In genomic region chr9:117136410-117136809, GRCm38 (mm10) we compare ENCODE assay signal across 19 mouse cellular contexts.
DNase-seq lines count a peak whose midpoint lies in the region; ATAC-seq and TF ChIP-seq lines count a peak whose summit lies in the region.
"Had no signal": no experiment of that assay in that cellular context is flagged by ENCODE, and none has a peak within 500 bp of the region (broad histone marks: within the 10 kb centered on the region; RNA-seq: fewer than 3 reads in every experiment).

No protein-coding gene starts in this region.

- WGBS in kidney, embryonic 15.5 days = 69% methylated on average over 5 of the region's 5 CpGs

- no peaks in the 10 kb centered on the region for H3K27me3 ChIP-seq in kidney, embryonic 15.5 days
- H3K27me3 ChIP-seq: embryonic facial prominence, embryonic 13.5 days; forebrain, embryonic 13.5 days; heart, embryonic 13.5 days; hindbrain, embryonic 13.5 days had no signal

- H3K36me3 ChIP-seq in kidney, embryonic 15.5 days = no peaks in the 10 kb centered on the region
- H3K36me3 ChIP-seq in ES-E14 (ENCODE audit: control insufficient read depth, insufficient read depth, low read length, poor library complexity, severe bottlenecking) = no peaks in the 10 kb centered on the region
- H3K36me3 ChIP-seq: hindbrain, embryonic 13.5 days had no signal

- 0 out of 2 replicates have a peak, but pooled peaks have one; percentile 12 for ATAC-seq in kidney, embryonic 15.5 days (replicated peaks; ENCODE audit: low FRiP score)
- ATAC-seq in granulocyte monocyte progenitor cell, adult 5-6 weeks (replicated peaks; ENCODE audit: poor library complexity, severe bottlenecking) = 0 out of 2 replicates have a peak, but pooled peaks have one; percentile 19
- ATAC-seq: forebrain, embryonic 13.5 days; forebrain, postnatal 0 days; hindbrain, postnatal 0 days had no signal

- no peak overlapping the region for H3K4me3 ChIP-seq in kidney, embryonic 15.5 days (replicated peaks)
- H3K4me3 ChIP-seq in ES-E14 (ENCODE audit: insufficient read depth in 1 of 2, low read depth in 1 of 2, low read length in 2 of 2, poor library complexity in 1 of 2, severe bottlenecking in 1 of 2) = no peak overlapping the region
- H3K4me3 ChIP-seq: embryonic facial prominence, embryonic 13.5 days; forebrain, embryonic 13.5 days; heart, embryonic 13.5 days; hindbrain, embryonic 13.5 days had no signal

- H3K4me1 ChIP-seq in kidney, embryonic 15.5 days = peaks cover 18% of the 10 kb centered on the region
- no peaks in the 10 kb centered on the region for H3K4me1 ChIP-seq in ES-E14 (ENCODE audit: control insufficient read depth in 2 of 2, insufficient read depth in 2 of 2, low read length in 2 of 2, poor library complexity in 1 of 2)
- H3K4me1 ChIP-seq: forebrain, embryonic 13.5 days; hindbrain, embryonic 13.5 days had no signal

- no peaks in the 10 kb centered on the region for H3K9me3 ChIP-seq in kidney, embryonic 15.5 days (replicated peaks)
- H3K9me3 ChIP-seq in ES-E14 (ENCODE audit: control insufficient read depth, insufficient read depth, low read depth, low read length) = no peaks in the 10 kb centered on the region
- H3K9me3 ChIP-seq: embryonic facial prominence, embryonic 13.5 days; forebrain, embryonic 13.5 days; heart, embryonic 13.5 days; hindbrain, embryonic 13.5 days had no signal

- in situ Hi-C loops in ES-E14 (cut with MboI; ENCODE audit: low sequenced_read_pairs in 2 of 2, unreplicated experiment in 2 of 2) = no loop called here

- no peak overlapping the region for H3K27ac ChIP-seq in kidney, embryonic 15.5 days
- H3K27ac ChIP-seq in ES-E14 (ENCODE audit: insufficient read depth, low read depth, low read length, poor library complexity, severe bottlenecking) = no peak overlapping the region
- H3K27ac ChIP-seq: embryonic facial prominence, embryonic 13.5 days; forebrain, embryonic 13.5 days; heart, embryonic 13.5 days; hindbrain, embryonic 13.5 days; hindbrain, postnatal 0 days had no signal

- no peak overlapping the region for H3K4me2 ChIP-seq in kidney, embryonic 15.5 days
- H3K4me2 ChIP-seq: embryonic facial prominence, embryonic 13.5 days; forebrain, embryonic 13.5 days; heart, embryonic 13.5 days; hindbrain, embryonic 13.5 days had no signal

- H3K9ac ChIP-seq in kidney, embryonic 15.5 days = no peak overlapping the region
- H3K9ac ChIP-seq in ES-E14 (ENCODE audit: insufficient read depth, low read depth, low read length, poor library complexity, severe bottlenecking) = no peak overlapping the region
- H3K9ac ChIP-seq: embryonic facial prominence, embryonic 13.5 days; forebrain, embryonic 13.5 days; forebrain, postnatal 0 days; heart, embryonic 13.5 days; hindbrain, embryonic 13.5 days had no signal

- no peak for DNase-seq in kidney, adult 9 months
- no peak for DNase-seq in ES-E14 (ENCODE audit: low read depth, low spot score)
- DNase-seq in left cerebral cortex, adult 11 months (ENCODE audit: low spot score) = no peak
- no peak for DNase-seq in kidney, adult 18-20 months
- no peak for DNase-seq in T-cell, adult 2 months (ENCODE audit: low spot score)
- DNase-seq: adrenal gland, postnatal 14 days; cerebellum, adult 11-12 months; cerebellum, adult 9-10 months; cerebellum, postnatal 25 days; forebrain, postnatal 0 days; gastrocnemius, postnatal 14 days; heart, postnatal 4 days had no signal

TF ChIP-seq in ES-E14, 5 proteins besides CTCF, POLR2A, EP300 and RAD21:
- TF ChIP-seq ZC3H11A (IDR thresholded peaks at IDR 0.05; ENCODE audit: borderline replicate concordance, low read depth, low read length) (no peak), HCFC1 (IDR thresholded peaks at IDR 0.05; ENCODE audit: borderline replicate concordance, insufficient read depth, low read length) (no peak), MAFK (IDR thresholded peaks at IDR 0.05; ENCODE audit: insufficient read depth, low read depth, low read length) (peak; percentile 93), CHD2 (IDR thresholded peaks at IDR 0.05; ENCODE audit: low read depth, low read length) (no peak)
